Mouse (Mus musculus) right cerebral cortex, postnatal 36 days (tissue): Measurements from ENCODE around the gene Slc7a6.
"Not testable (repeated sequence)": the region's sequence is repeated elsewhere in the genome, so short reads cannot be mapped to it uniquely, and the experiment has no call there.

Experiments used
- DNase-seq, 2 experiments: peaks; one replicate each; pipeline ENCODE4 v3.0.0; 2022; ENCODE audit warnings: low spot score in 2 of 2, mixed read lengths in 1 of 2

Slc7a6 gene

DNA sequence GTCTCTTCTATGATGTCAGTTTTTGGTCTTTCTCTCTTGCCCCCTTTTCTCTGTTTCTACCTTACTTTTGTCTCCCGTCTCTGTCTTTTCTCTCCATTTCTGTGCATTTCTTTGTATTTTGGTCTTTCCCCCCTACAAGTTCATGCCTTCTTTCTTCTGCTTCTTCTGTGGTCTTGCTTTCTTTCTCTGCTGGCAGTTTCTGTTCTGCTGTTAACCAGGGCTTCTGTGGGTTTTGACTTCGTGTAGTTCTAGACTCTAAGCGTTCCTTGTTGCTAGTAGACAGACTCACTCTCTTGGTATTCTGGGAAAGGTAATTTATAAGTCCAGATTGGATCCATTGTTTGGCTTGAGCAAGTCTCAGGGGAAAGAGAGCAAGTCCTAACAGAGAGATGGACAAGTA is 17.7 kb downstream of the Slc7a6 start:
- no peak for DNase-seq

DNA sequence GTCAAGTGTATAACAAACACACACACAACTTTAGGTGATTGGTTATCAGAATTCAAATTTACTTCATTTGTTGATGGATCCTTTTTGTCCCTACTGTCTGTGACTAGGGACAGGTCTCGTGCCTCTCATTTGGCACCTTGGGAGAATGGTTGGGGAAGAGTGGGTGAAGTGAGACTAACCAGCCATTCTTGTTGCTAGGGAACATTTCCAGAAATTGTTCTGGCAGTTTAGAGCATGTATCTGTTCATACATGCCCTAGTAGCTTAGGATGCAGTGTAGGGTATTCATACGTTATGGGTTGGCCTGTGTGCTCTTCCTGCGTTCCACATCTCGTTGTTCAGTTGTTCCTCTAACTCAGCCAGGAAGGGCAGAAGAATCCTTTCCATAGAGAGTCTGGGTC is 20.5 kb downstream of the Slc7a6 start:
- no peak for DNase-seq

DNA sequence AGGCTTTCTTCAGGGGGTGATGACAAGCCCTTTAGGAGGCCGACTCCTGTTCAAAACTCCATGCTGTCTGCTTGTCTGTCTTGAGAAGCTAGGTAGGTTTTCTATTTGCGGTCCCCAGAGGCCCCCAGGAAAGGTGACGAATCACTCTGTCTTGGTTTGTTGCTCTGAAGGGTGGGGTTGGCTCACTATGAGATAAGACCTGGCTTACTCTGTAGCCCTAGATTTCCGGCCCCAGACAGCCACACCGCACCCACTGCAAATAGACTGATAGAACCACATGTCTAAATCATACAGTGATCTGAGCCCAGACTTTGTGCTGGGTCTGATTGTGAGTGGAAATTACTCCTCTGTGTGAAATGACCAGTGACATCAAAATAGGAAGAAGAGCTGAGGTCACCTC is 23.0 kb downstream of the Slc7a6 start:
- no peak for DNase-seq

DNA sequence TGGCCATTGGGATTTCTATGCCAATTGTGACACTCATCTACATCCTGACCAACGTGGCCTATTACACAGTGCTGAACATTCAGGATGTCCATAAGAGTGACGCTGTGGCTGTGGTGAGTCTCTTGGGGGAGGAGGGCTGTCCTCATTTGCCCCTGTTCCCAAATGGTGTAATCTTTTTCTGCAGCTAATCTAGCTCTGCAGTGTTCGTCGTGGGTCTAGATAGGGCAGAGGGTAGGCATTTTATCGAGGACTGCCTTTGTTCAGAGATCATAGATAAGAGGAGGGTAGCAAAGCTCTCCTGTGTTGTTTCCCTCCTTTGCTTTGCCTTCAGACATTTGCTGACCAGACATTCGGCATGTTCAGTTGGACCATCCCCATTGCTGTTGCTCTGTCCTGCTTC is 24.5 kb downstream of the Slc7a6 start:
- no peak for DNase-seq

DNA sequence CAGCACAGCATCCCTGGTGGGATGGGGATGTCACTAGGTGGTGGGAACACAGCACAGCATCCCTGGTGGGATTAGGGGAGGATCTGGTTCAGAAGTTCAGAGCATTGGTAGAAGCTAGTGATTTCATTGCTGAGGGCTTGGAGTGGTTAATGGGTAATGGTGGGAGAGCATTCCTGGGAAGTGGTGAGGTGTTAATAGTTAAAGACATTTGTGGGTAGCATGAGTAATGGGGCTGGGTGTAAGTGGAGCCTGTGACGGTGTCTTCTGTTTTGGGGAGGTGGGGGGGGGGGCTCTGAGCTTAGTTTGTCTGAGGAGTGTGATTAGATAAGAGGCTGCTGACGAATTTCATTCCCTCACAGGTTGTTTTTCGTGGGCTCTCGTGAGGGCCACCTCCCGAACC is 25.4 kb downstream of the Slc7a6 start:
- no peak for DNase-seq

DNA sequence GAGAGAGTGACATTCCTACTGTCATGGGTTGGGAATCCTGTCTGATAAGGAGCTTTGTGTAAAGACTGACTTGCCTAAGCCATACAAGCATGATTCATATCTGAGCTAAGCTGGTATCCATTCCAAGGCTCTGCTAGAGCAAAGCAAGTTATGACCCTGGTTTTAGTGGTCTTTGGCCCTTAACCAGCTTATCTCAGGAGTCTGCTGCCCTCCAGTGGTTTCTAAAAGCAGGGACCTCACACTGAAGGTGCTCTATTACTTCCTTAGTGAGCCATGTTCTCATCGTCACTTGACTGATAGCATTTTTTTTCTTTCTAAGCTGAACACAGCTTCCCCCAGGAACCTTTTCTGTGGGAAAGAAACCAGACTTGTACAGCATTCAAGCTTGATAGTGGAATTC is 30.1 kb downstream of the Slc7a6 start:
- DNase-seq, result no peak

DNA sequence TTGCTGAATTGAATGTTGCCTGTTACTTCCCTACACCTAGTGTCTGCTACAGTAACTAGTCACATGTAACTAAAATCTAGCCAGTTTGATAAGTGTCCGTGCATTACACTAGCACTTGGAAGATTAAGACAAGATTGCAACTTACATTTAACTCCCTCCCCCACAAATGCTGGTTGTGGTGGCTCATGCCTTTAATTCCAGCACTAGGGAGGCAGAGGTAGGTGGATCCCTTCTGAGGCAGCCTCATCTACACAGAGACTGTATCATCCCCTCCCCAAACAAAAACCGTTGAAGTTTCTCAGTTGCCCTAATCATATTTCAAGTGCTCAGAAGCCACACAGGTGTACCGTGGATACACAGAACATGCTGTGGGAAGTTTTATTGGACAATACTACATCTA is 30.9 kb downstream of the Slc7a6 start:
- DNase-seq, result not testable (repeated sequence)

DNA sequence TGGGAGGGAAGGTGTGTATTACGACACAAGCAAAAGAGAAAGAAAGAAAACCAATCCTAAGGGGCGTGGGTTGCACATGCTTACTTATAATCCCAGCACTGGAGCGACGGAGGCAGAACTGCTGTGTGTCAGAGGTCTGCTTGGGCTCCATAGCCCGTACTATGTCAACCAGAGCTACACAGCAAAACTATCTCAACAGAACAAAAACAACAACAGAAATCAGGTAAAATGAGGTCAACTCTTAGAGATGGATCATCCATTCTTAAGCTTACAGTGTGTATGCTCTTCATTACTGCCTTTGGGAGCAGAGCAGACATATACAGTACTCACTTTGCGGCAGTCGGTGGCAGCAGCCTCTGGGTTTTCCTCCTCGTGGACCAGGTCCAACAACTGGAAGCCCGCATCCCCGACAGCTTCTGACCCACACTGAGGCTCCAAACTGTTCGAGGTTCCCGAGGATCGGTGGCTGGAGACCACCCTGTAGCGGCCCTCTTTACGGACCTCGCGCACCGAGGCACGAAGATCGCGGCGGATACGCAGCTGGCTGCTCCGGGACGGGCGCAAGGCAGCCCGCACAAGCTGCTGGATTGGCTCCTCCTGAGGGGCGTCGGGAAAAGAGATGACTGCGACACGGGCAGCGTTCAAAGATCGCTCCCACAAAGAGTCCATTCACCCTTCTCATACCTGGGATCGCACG is 41.5 kb downstream of the Slc7a6 start:
- peak in 1 of 2 experiments; percentile 41 for DNase-seq

DNA sequence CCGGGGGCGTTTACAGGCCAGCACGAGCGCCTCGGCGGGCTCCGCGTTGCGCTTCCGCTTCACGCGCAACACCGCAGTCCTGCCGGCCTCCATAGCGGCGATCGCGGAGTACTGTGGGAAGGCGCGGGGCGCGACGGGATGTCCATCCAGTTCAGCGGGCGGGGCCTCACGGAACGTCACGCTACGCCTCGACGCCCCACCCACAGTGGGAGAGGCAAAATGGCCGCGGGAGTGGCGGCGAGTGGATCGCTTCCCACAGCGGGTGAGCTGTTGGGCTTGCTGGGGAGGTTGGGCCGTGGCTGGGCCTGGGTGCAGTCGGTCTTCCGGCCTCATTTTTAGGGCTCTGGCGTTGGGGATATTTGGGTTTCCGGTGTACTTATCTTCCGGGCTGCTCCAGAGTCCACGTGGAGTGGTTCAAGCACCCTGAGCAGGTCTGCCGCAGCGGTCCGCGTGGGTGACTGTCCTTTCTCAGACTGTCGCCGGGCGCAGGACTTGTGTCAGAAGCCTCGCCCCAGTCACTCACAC is 42.2 kb downstream of the Slc7a6 start, which contains the start of the genes Slc7a6os and Prmt7:
TSS of gene Slc7a6os (minus strand) at position 115 of the 525 bp plus-strand sequence.
TSS of gene Prmt7 (plus strand) at position 116 of the 525 bp plus-strand sequence.
- DNase-seq, result peak; percentile 95

DNA sequence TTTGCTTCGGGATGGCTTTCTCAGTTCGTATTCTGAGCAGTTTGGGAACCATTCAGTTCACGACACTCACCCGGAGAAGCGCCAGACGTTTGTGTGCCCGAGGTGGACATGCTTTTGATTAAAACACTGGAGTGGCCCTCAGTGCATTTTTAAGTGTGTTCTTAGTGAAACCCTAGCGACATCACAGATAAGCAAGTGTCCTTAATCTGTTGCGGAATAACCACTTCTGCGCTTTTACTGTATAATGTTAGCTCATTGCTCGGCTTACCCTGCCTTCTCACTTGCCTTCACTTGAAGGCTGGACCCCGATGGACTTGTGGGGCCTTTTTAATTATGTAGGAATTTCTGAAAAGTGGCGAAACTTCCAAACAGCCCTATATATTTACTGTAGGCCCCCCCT is 42.8 kb downstream of the Slc7a6 start:
- DNase-seq, result no peak

DNA sequence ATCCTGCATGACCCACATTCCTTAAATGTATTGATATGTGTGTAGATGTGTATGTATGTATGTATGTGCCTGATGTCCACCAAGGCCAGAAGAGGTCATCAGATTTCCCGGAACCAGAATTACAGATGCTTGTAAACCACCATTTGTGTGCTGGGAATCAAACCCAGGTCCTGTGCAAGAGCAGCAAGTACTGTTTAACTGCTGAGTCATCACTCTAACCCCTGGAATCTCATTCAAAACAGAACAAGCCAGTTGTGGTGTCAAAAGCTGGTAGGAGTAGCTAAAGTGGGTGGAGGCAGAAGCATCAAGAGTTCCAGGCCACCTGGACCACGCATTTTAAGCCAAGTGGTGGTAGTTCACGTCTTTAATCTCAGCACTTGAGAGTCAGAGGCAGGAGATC is 45.3 kb downstream of the Slc7a6 start:
- DNase-seq, result no peak

DNA sequence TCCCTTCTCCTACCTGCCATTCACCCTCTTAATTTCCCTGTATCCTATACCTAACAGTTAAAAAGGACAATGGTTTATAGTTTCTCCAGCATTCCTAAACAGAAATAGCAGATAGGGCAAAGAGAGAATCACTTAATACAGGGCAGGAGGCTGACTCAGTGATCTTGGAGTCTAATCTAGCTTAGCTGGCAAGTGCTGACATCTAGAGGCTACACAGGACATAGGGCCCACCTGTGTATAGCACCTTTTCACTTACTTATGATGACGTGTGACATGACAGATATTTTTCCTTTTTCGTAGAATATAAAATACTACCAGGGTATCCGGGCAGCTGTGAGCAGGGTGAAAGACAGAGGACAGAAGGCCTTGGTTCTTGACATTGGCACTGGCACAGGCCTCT is 51.0 kb downstream of the Slc7a6 start:
- no peak for DNase-seq

DNA sequence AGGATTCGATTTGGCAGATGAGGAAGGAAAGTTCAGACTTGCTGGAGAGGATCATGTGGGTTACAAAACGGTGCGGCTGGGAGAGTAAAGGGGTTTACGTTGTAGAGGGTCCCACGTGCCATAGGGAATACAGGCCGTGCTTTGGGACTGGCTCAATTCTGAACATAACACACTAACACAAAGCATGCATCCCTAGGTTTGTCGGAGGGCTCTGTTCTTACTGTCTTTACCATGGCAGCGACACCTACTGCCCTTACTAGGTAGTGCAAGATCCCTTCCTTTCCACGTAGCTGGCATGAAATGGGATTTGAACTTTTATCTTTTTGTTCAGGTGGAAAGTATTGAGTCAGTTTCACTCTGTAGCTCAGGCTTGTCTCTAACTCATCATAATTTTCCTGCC is 57.9 kb downstream of the Slc7a6 start:
- DNase-seq, result no peak

DNA sequence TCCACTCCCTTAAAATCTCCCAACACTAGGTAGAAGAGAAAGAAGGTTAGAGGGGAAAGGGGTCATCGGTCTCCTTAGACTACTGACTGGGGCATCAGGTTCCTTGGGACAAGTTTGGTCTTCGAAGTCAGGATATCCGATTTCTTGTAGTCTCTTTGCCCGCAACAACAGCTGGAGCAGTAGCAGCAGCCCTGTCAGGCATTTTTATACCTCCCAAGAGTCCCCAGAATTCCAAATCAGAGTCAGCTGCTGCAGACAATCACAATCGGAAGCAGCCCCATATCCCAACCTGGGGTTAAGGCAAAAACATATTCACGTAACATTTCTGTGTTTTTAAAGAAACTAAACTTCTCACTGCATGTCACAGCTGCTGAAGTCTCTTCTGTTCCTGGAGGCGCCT is 62.9 kb downstream of the Slc7a6 start:
- DNase-seq, result no peak

DNA sequence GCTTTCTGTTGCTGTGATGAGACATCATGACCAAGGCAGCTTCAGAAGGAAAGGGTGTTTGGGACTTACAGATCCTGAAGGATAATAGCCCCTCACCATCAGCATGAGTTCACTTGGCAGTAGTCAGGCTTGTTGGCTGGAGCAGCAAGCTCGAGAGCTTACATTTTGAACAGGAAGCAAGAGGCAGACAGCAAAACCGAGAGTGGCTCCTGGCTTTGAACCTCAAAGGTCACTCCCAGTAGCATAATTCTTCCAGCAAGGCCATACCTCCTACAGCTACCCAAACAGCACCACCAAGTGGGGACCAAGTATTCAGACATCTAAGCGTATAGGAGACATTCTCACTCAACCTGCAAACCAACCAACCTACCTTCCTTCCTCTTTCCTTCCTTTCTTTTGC is 64.1 kb downstream of the Slc7a6 start:
- DNase-seq, result no peak

DNA sequence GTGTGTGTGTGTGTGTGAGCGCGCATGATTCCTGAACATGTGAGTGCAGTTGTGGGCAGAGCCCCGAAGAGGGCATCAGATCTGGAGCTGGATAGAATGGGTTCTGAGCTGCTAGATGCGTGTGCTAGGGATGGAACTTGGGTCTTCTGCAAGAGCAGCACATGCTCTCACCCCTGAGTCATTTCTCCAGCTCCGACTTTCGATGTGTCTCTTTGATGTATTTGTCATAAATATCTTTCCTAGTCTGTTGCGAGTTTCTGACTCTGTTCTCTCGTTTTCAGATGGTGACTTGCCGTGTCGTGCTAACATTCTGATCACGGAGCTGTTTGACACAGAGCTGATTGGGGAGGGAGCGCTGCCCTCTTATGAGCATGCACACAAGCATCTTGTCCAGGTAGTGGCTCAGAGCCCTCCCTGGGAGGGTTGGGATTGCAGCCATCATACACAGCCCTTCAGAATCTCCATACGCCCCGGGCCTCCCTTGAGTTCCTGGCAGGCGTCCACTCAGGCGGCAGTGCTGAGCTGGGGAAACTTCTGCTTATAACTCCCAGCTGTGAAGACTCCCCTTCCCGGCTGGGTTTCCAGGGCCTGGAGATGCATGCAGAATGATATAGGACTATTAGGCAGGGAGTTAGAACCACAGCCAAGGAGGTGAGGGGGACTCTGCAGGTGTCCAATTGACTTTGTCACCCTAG is 66.1 kb downstream of the Slc7a6 start:
- DNase-seq, result no peak

DNA sequence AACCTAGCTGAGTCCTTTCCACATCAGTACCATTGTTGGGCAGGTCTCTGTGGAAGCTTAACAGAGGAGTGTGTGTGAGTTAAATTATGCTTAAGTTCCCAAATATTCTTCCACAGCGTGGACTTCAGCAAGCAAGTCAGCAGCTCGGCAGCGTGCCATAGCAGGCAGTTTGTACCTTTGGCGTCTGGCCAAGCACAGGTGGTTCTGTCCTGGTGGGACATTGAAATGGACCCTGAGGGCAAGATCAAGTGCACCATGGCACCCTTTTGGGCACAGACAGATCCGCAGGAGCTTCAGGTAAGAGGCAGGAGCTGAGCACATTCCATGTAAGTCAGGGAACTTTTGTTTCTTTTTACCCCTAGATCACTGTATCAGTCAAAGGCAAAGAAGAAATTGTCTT is 68.4 kb downstream of the Slc7a6 start:
- no peak for DNase-seq
